Mouse (Mus musculus): ENCODE measurements around the gene Egfr.

The Egfr gene

GRCm38 (mm10) chr11:16823830-16824545 lies 72.0 kb downstream of the Egfr start:
- DNase-seq (ENCODE audit: low spot score), result no peak

- DNase-seq (ENCODE audit: low spot score), result no peak
Observed at GRCm38 (mm10) chr11:16829468-16829867, 77.5 kb downstream of the Egfr start.

- DNase-seq (ENCODE audit: low spot score), result no peak
Observed at GRCm38 (mm10) chr11:16830531-16831227, 78.7 kb downstream of the Egfr start.

- DNase-seq (ENCODE audit: low spot score), result no peak
Observed at GRCm38 (mm10) chr11:16831974-16832464, 80.0 kb downstream of the Egfr start.

GRCm38 (mm10) chr11:16838772-16839171 lies 86.8 kb downstream of the Egfr start:
- DNase-seq (ENCODE audit: low spot score), result no peak

GRCm38 (mm10) chr11:16842924-16843323 lies 90.9 kb downstream of the Egfr start:
- DNase-seq (ENCODE audit: low spot score), result no peak

GRCm38 (mm10) chr11:16843889-16844568 lies 92.0 kb downstream of the Egfr start:
- no peak for DNase-seq (ENCODE audit: low spot score)

GRCm38 (mm10) chr11:16848881-16849280 lies 96.9 kb downstream of the Egfr start:
- DNase-seq (ENCODE audit: low spot score), result no peak

- DNase-seq (ENCODE audit: low spot score), result no peak
Observed at GRCm38 (mm10) chr11:16851361-16851760, 99.4 kb downstream of the Egfr start.

GRCm38 (mm10) chr11:16854111-16854510 lies 102.1 kb downstream of the Egfr start:
- no peak for DNase-seq (ENCODE audit: low spot score)

GRCm38 (mm10) chr11:16857346-16857745 lies 105.3 kb downstream of the Egfr start:
- DNase-seq (ENCODE audit: low spot score), result no peak

GRCm38 (mm10) chr11:16861037-16861436 lies 109.0 kb downstream of the Egfr start:
- DNase-seq (ENCODE audit: low spot score), result no peak

- DNase-seq (ENCODE audit: low spot score), result no peak
Observed at GRCm38 (mm10) chr11:16863547-16863946, 111.5 kb downstream of the Egfr start.

- no peak for DNase-seq (ENCODE audit: low spot score)
Observed at GRCm38 (mm10) chr11:16864980-16865561, 113.1 kb downstream of the Egfr start.

GRCm38 (mm10) chr11:16868051-16868450 lies 116.0 kb downstream of the Egfr start:
- DNase-seq (ENCODE audit: low spot score), result no peak

GRCm38 (mm10) chr11:16869506-16869905 lies 117.5 kb downstream of the Egfr start:
- no peak for DNase-seq (ENCODE audit: low spot score)

GRCm38 (mm10) chr11:16871120-16871519 lies 119.1 kb downstream of the Egfr start:
- DNase-seq (ENCODE audit: low spot score), result no peak

GRCm38 (mm10) chr11:16877676-16878378 lies 125.8 kb downstream of the Egfr start:
- DNase-seq (ENCODE audit: low spot score), result no peak

- no peak for DNase-seq (ENCODE audit: low spot score)
Observed at GRCm38 (mm10) chr11:16881932-16882331, 129.9 kb downstream of the Egfr start.

GRCm38 (mm10) chr11:16886152-16886551 lies 134.1 kb downstream of the Egfr start:
- no peak for DNase-seq (ENCODE audit: low spot score)

GRCm38 (mm10) chr11:16888086-16888485 lies 136.1 kb downstream of the Egfr start:
- DNase-seq (ENCODE audit: low spot score), result no peak
